Mouse (Mus musculus): ENCODE measurements around the gene Sox12.

GRCm38 (mm10) chr2:152399122-152399542 is 1.3 kb upstream of the Sox12 start:
- no peak; the same call in 1 of the 2 replicates for TF ChIP-seq POLR2A (IDR thresholded peaks at IDR 0.05; ENCODE audit: borderline replicate concordance, extremely low read depth, insufficient read depth, insufficient read length, poor library complexity, severe bottlenecking)
- no peak for TF ChIP-seq CTCF (IDR thresholded peaks at IDR 0.05; ENCODE audit: borderline replicate concordance, extremely low read depth, insufficient read depth, insufficient read length)

Measured in brain, embryonic 14.5 days (tissue).